Mouse (Mus musculus) bone marrow macrophage, adult 2 months (primary cell): Measurements from ENCODE around the gene Thada. TPM values are rescaled to one million over a fixed set of nuclear protein-coding genes. Genes with fewer than 3 reads are reported as not detected.

Experiments
- H3K27ac ChIP-seq: 2 replicates; pipeline ENCODE4 v1.5.1; 2012; ENCODE audit warnings: low read depth, low read length; ENCODE audit not compliant: insufficient read depth
- H3K4me1 ChIP-seq: 2 replicates; pipeline ENCODE4 v1.6.1; 2012; ENCODE audit warnings: low read length; ENCODE audit not compliant: control insufficient read depth, insufficient read depth
- H3K4me3 ChIP-seq: 2 replicates; pipeline ENCODE4 v1.5.1; 2012; ENCODE audit warnings: mild to moderate bottlenecking, low read length, moderate library complexity; ENCODE audit not compliant: insufficient read depth
- CTCF ChIP-seq: IDR thresholded peaks from 2 replicates; pipeline ENCODE4 v1.5.1; 2012; ENCODE audit warnings: low read depth, mild to moderate bottlenecking, low read length, moderate library complexity
- POLR2A ChIP-seq: IDR thresholded peaks from 2 replicates; pipeline ENCODE4 v1.6.1; 2012; ENCODE audit warnings: mild to moderate bottlenecking, low read depth, low read length, borderline replicate concordance
- polyA plus RNA-seq: library from polyadenylated mRNA; stranded (reverse); fragments of >200 nt; gene quantifications from 2 replicates; pipeline ENCODE4 v1.2.4, GENCODE M21; 2012; ENCODE audit not compliant: missing spikeins, insufficient read depth, insufficient read length

Thada gene
- polyA plus RNA-seq, 1 experiment: 6.6 TPM

- TF ChIP-seq CTCF (no peak), POLR2A (no peak)
- Histone ChIP-seq H3K4me3 (no peak overlapping the region), H3K27ac (no peak overlapping the region), H3K4me1 (no peaks in the 10 kb centered on the region)
Measured at GRCm38 (mm10) chr17:84498639-84499038, 32.6 kb upstream of the Thada start.

GRCm38 (mm10) chr17:84497972-84498604 is 32.1 kb upstream of the Thada start:
- no peaks in the 10 kb centered on the region for H3K4me1 ChIP-seq
- no peak overlapping the region for H3K4me3 ChIP-seq
- no peak overlapping the region for H3K27ac ChIP-seq
- TF ChIP-seq POLR2A (no peak), CTCF (no peak)

GRCm38 (mm10) chr17:84497559-84497958 is 31.6 kb upstream of the Thada start:
- TF ChIP-seq POLR2A (no peak), CTCF (no peak)
- no peak overlapping the region for H3K4me3 ChIP-seq
- no peaks in the 10 kb centered on the region for H3K4me1 ChIP-seq
- H3K27ac ChIP-seq: no peak overlapping the region

DNA sequence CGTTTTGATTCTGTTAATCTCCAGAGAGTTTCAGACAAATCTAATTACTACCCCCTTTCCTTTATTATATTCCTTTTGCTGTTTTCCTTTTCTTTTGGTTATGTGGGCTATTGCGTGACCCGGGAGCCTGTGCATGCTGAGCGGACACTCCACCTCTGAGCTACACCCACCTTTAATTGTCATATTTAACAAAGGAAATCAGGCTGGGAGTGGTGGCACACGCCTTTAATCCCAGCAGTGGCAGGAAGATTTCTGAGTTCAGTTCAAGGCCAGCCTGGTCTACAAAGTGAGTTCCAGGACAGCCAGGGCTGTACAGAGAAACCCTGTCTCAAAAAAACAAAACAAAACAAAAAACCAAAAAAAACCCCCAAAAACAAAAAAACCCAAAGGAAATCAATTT is 31.0 kb upstream of the Thada start:
- no peak for TF ChIP-seq CTCF
- TF ChIP-seq POLR2A: no peak
- H3K27ac ChIP-seq: no peak overlapping the region
- H3K4me3 ChIP-seq: no peak overlapping the region
- no peaks in the 10 kb centered on the region for H3K4me1 ChIP-seq

GRCm38 (mm10) chr17:84492255-84492880 is 26.4 kb upstream of the Thada start:
- Histone ChIP-seq H3K4me3 (no peak overlapping the region), H3K27ac (no peak overlapping the region), H3K4me1 (no peaks in the 10 kb centered on the region)
- TF ChIP-seq POLR2A (no peak), CTCF (no peak)

DNA sequence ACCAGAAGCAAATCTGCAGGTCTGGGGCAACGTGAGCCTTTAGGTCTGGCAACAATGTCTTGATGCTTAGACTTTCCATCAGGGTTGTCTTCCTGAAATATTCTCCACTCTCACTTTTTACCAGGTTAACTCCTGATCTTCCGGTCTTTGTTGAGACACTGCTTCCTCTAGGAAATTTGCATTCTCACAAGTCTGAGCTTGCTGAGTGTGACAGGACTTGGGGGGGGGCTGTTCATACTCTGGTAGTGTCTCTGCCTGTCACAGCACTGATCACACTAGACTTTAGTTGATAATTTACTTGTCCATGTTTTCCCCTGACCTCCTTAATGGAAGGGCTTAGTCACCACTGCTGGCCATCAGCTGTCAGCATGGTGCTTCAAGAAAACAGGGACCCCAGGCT is 21.4 kb upstream of the Thada start:
- H3K27ac ChIP-seq: no peak overlapping the region

DNA sequence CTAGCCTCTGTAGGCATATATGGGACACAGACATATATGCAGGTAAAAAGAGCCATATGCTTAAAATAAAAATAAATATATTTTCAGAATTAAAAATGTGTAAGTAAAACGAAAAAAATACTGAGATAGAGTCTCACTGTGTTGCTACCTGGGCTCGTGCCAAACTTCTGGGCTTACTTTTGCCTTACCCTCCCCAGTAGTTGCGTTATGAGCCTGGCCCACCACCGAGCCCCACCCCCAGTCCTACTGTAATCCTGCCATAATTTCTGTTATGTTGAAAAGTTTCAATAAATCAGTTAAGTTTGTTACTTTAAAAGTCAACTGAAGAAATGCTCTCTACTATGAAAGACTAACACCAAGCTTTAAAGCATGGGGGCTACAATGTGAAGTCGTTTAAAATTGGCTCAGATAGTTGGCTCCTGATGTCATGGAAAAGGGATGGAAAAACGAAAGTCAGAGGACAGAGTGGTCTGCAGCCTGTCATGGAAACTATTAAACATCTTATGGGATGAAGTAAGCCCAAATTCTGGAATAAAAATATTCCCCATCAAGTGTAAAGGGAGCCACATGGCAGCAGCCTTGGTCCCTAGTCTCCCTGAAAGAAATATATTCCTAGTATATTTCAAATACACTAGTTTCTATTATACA is 17.8 kb upstream of the Thada start:
- Histone ChIP-seq H3K27ac (no peak overlapping the region), H3K4me3 (no peak overlapping the region), H3K4me1 (no peaks in the 10 kb centered on the region)
- TF ChIP-seq POLR2A (no peak), CTCF (no peak)

More for the DNA sequence above, 21.4 kb upstream of the Thada start:
- H3K4me1 ChIP-seq: no peaks in the 10 kb centered on the region
- no peak overlapping the region for H3K4me3 ChIP-seq
- no peak for TF ChIP-seq POLR2A
- TF ChIP-seq CTCF: no peak

- no peak overlapping the region for H3K4me3 ChIP-seq
- H3K27ac ChIP-seq: no peak overlapping the region
- no peaks in the 10 kb centered on the region for H3K4me1 ChIP-seq
- TF ChIP-seq POLR2A (no peak), CTCF (no peak)
Measured at GRCm38 (mm10) chr17:84482831-84483230, 16.8 kb upstream of the Thada start.

DNA sequence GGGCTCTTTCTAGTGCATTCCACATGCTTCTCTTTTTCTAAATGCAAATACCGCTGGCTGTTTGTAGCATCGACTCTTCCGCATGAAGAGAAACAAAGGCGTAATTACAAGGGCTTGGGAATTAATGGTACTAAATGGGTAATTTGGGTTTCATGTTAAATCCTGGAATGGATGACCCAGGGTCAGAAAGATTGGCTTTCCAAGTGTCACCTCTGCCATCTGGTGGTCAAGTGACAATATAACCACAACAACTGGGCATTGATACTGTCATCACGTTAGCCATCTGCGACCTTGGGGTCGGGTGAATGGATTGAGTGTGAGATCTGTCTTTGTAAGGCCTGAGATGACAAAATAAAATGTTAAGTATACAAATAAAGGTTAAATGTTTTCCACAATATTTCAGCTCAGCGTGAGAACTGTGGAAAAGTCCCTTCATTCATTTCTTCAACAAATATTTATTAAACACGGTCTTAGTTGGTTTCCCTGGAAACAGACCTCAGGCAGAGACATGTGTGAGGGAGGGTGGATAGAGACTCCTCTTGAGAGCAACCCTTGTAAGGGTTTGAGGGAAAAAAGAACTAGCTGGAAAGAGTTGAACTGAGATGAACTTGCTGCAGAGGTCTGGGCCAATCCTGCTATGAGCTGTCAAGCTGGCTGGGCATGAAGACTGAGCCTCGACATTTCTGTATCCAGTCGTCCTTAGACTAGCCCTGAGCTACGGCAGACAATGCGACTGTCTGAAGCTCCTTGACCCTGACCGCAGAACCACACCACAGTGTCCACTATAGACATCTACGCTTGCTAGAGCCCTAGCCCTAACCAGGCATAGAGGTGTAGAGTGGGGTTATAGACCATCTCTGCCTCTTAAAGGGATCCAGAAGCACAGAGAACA is 14.7 kb upstream of the Thada start:
- TF ChIP-seq POLR2A (no peak), CTCF (no peak)
- Histone ChIP-seq H3K4me3 (no peak overlapping the region), H3K4me1 (peaks cover 2% of the 10 kb centered on the region; the same call in 1 of the 2 replicates)

More for the DNA sequence above, 14.7 kb upstream of the Thada start:
- H3K27ac ChIP-seq: no peak overlapping the region
